Mouse (Mus musculus) hindbrain, postnatal 0 days (tissue): ENCODE measurements around the gene Olfr536. TPM values are rescaled to one million over a fixed set of nuclear protein-coding genes. Genes with fewer than 3 reads are reported as not detected.
"Not testable (repeated sequence)": the region's sequence is repeated elsewhere in the genome, so short reads cannot be mapped to it uniquely, and the experiment has no call there.

Experiments used
- ATAC-seq: fragments of 200-750 bp; cut with Nextera tagmentation; 2 replicates; pipeline ENCODE4 v1.8.0; 2017; ENCODE audit warnings: mild to moderate bottlenecking, moderate TSS enrichment, moderate library complexity
- DNase-seq: peaks from one replicate; pipeline ENCODE4 v3.0.0-alpha.2; 2015; ENCODE audit warnings: low spot score
- H3K27ac ChIP-seq: fragments of 300-500 bp; sonication (generic); 2 replicates; pipeline ENCODE4 v1.5.1; 2014; ENCODE audit warnings: mild to moderate bottlenecking
- H3K27me3 ChIP-seq: fragments of 300-500 bp; sonication (generic); 2 replicates; pipeline ENCODE4 v1.6.1; 2014; ENCODE audit warnings: low read length, mixed read lengths; ENCODE audit not compliant: insufficient read depth
- H3K36me3 ChIP-seq: fragments of 300-500 bp; sonication (generic); 2 replicates; pipeline ENCODE4 v1.6.1; 2014; ENCODE audit warnings: low read length, mixed read lengths; ENCODE audit not compliant: insufficient read depth
- H3K4me1 ChIP-seq: fragments of 300-500 bp; sonication (generic); 2 replicates; pipeline ENCODE4 v1.6.1; 2014; ENCODE audit warnings: antibody characterized with exemption, low read length, mixed read lengths; ENCODE audit not compliant: insufficient read depth
- H3K4me2 ChIP-seq: fragments of 300-500 bp; sonication (generic); 2 replicates; pipeline ENCODE4 v1.6.1; 2014; ENCODE audit warnings: low read depth, mild to moderate bottlenecking, low read length, moderate library complexity, mixed read lengths
- H3K4me3 ChIP-seq: fragments of 300-500 bp; sonication (generic); 2 replicates; pipeline ENCODE4 v1.5.1; 2014; ENCODE audit warnings: low read length
- H3K9ac ChIP-seq: fragments of 300-500 bp; sonication (generic); replicated peaks from 2 replicates; pipeline ENCODE4 v1.6.1; 2014; ENCODE audit warnings: mild to moderate bottlenecking, low read length, moderate library complexity, mixed read lengths
- H3K9me3 ChIP-seq: fragments of 300-500 bp; sonication (generic); 2 replicates; pipeline ENCODE4 v1.6.1; 2016; ENCODE audit warnings: low read length, mixed read lengths
- CTCF ChIP-seq: IDR thresholded peaks from 2 replicates; pipeline ENCODE4 v1.5.1; 2016; ENCODE audit warnings: antibody characterized with exemption, control low read depth, low read depth
- WGBS: fragments of 180-500 bp; shearing (Covaris S2); extraction: QIAGEN DNeasy Blood & Tissue Kit; methylation state at CpG from one replicate; pipeline ENCODE4 v1.1.7; 2014; 5-methylcytosine and 5-hydroxymethylcytosine counted together
- polyA plus RNA-seq: library from polyadenylated mRNA; unstranded; fragments of >200 nt; fragmentation: Nextera tagmentation; extraction: Ambion mirVana; gene quantifications from 2 replicates; pipeline ENCODE4 v1.2.1, GENCODE M21; 2015
- total RNA-seq: library from RNA; depleted of rRNA; stranded (reverse); fragments of >200 nt; gene quantifications from 2 replicates; pipeline ENCODE4 v1.2.3, GENCODE M21; 2014; rRNA removed

Olfr536 gene
- total RNA-seq (not detected in 2 replicates), polyA plus RNA-seq (not detected in 2 replicates)

- H3K27me3 ChIP-seq, H3K9ac ChIP-seq, H3K4me2 ChIP-seq, H3K36me3 ChIP-seq, H3K27ac ChIP-seq, H3K4me1 ChIP-seq, H3K9me3 ChIP-seq, H3K4me3 ChIP-seq: not testable (repeated sequence)
- peak; percentile 63 for DNase-seq
- WGBS: 77% methylated on average over 2 of the region's 2 CpGs
- ATAC-seq: peak; percentile 74; the same call in 1 of the 2 replicates
These were observed at the start of gene Olfr536 for GRCm38 (mm10) chr7:140507346-140508021. TSS of gene Olfr536 (minus strand) at chr7:140507396.

DNA sequence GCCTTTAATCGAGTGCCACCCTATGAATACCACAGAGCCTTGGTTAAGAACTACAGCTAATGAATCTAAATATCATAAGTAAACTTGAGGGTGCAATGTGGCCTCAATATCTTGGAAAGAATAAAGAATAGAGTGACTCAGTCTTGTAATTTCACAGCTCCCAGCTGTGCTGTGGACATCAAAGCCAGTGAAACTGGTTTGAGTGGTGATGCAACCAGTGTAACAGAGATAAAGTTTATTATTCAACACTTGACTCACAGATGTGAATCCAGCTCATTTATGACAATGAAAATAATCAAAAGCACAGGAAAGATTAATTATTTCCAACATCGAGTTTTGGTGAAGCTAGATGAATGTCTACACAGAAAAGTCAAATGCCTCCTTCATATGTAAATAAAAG, 32.5 kb upstream of the Olfr536 start:
- ATAC-seq: no peak
- DNase-seq: no peak
- H3K9me3 ChIP-seq: no peaks in the 10 kb centered on the region
- H3K27me3 ChIP-seq: no peaks in the 10 kb centered on the region
- no peak overlapping the region for H3K4me2 ChIP-seq
- TF ChIP-seq CTCF: no peak
- WGBS: 82% methylated on average over 2 of the region's 2 CpGs
- no peaks in the 10 kb centered on the region for H3K36me3 ChIP-seq
- no peak overlapping the region for H3K4me3 ChIP-seq
- no peak overlapping the region for H3K27ac ChIP-seq
- no peak overlapping the region for H3K9ac ChIP-seq
- H3K4me1 ChIP-seq: no peaks in the 10 kb centered on the region

GRCm38 (mm10) chr7:140494702-140495101, 12.5 kb downstream of the Olfr536 start:
- Histone ChIP-seq H3K4me1 (no peaks in the 10 kb centered on the region), H3K9ac (no peak overlapping the region), H3K27me3 (no peaks in the 10 kb centered on the region), H3K4me2 (no peak overlapping the region), H3K36me3 (no peaks in the 10 kb centered on the region), H3K4me3 (no peak overlapping the region), H3K9me3 (no peaks in the 10 kb centered on the region), H3K27ac (no peak overlapping the region)
- no peak for TF ChIP-seq CTCF
- DNase-seq (no peak), ATAC-seq (no peak)

DNA sequence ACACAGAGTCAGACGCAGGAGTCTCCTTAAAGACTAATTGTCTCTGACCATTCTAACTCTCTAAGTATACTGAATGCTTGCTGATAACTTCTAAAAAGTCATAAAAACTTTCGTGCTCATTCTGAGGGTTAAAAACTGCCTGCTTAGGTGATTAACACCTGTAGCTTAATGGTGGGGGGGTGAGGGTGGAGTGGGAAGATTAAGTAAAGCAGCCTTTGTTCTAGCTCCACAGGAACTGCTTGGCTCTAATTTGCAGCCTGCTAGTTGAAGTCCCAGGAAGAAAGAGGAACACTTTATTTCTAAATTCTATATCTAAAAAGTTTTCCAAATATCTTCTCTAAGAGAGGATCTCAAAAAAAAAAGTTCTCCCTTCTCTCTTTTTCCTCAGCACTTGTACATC, 13.0 kb downstream of the Olfr536 start:
- ATAC-seq: no peak
- Histone ChIP-seq H3K27ac (no peak overlapping the region), H3K4me3 (no peak overlapping the region), H3K9me3 (no peaks in the 10 kb centered on the region), H3K27me3 (no peaks in the 10 kb centered on the region), H3K9ac (no peak overlapping the region), H3K4me1 (no peaks in the 10 kb centered on the region), H3K4me2 (no peak overlapping the region), H3K36me3 (no peaks in the 10 kb centered on the region)
- no peak for DNase-seq
- WGBS: 46% methylated on average over 2 of the region's 2 CpGs
- TF ChIP-seq CTCF: no peak

GRCm38 (mm10) chr7:140488981-140489380, 18.2 kb downstream of the Olfr536 start:
- H3K9me3 ChIP-seq: no peaks in the 10 kb centered on the region
- WGBS: 89% methylated on average over 1 of the region's 1 CpGs
- H3K27me3 ChIP-seq: no peaks in the 10 kb centered on the region
- H3K4me1 ChIP-seq: no peaks in the 10 kb centered on the region
- TF ChIP-seq CTCF: no peak
- no peak overlapping the region for H3K4me3 ChIP-seq
- no peak overlapping the region for H3K4me2 ChIP-seq
- no peak overlapping the region for H3K9ac ChIP-seq
- no peak for ATAC-seq
- H3K36me3 ChIP-seq: no peaks in the 10 kb centered on the region
- no peak for DNase-seq
- no peak overlapping the region for H3K27ac ChIP-seq

DNA sequence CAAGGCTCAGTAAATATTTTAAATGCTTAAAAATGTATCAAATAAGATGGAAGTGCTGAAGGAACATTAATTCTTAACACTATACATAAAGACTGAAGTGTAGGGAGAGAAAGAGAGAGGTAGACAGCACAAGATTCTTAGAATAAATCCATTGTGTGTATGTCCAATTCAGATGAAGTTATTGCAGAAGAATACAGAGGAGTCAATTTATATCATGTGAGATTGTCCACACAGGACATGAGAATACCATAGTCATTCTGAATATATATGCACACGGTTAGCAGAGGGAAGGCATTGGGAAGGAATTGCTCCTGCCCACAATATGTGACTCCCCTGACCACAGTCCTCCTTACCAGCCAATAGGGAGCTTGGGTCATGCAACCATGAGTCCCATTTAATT, 23.3 kb downstream of the Olfr536 start, which contains the start of gene Olfr535:
Gene Olfr535 (plus strand): TSS at position 301 of the 400 bp plus-strand sequence.
- H3K4me1 ChIP-seq: no peaks in the 10 kb centered on the region
- H3K4me3 ChIP-seq: no peak within 1 kb of the TSS
- TF ChIP-seq CTCF: no peak
- H3K27ac ChIP-seq: no peak within 1 kb of the TSS
- ATAC-seq (no peak), DNase-seq (no peak)
- no peak within 1 kb of the TSS for H3K4me2 ChIP-seq
- no peak within 1 kb of the TSS for H3K9ac ChIP-seq
- H3K9me3 ChIP-seq: no peaks in the 10 kb centered on the region
- 82% methylated on average over 1 of the region's 1 CpGs for WGBS
- H3K36me3 ChIP-seq: no peaks in the 10 kb centered on the region
- no peaks in the 10 kb centered on the region for H3K27me3 ChIP-seq

DNA sequence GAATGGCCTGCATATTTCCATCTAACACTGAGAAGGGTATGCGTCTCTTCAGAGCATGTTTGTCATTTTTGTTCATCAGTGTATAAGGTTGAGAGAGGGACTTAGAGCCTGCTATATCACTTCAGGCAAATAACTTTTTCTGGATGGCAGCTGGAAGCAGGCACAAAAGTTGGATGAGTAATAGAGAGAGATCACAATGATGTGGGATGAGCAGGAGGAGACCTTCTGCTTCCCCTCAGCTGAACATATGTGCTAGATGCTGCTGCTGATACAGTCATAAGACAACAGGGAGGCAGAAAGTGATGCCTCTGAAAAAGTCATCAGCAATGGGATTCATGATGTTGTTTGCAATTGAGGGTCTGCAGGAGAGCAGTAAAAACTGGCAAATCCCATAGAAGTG, 28.5 kb downstream of the Olfr536 start:
- H3K27ac ChIP-seq: no peak overlapping the region
- no peak overlapping the region for H3K9ac ChIP-seq
- no peaks in the 10 kb centered on the region for H3K27me3 ChIP-seq
- ATAC-seq (no peak), DNase-seq (no peak)
- WGBS: 98% methylated on average over 1 of the region's 1 CpGs
- no peak for TF ChIP-seq CTCF
- no peaks in the 10 kb centered on the region for H3K4me1 ChIP-seq
- H3K36me3 ChIP-seq: no peaks in the 10 kb centered on the region
- no peaks in the 10 kb centered on the region for H3K9me3 ChIP-seq
- no peak overlapping the region for H3K4me2 ChIP-seq
- no peak overlapping the region for H3K4me3 ChIP-seq
